Mouse (Mus musculus): ENCODE measurements around the gene Pax3.

GRCm38 (mm10) chr1:78171671-78172070 lies 25.3 kb downstream of the Pax3 start:
- no peak for TF ChIP-seq TCF12 (IDR thresholded peaks at IDR 0.05; ENCODE audit: insufficient read depth, poor library complexity, severe bottlenecking)
- TF ChIP-seq POLR2A (IDR thresholded peaks at IDR 0.05; ENCODE audit: insufficient read length, low read depth), result no peak
- no peak for TF ChIP-seq MYOD1 (IDR thresholded peaks at IDR 0.05; ENCODE audit: control insufficient read depth in 1 of 3, insufficient read length in 2 of 3, low read depth in 2 of 3)
- no peak for TF ChIP-seq USF1 (IDR thresholded peaks at IDR 0.05; ENCODE audit: low read depth)
- TF ChIP-seq MYOG (IDR thresholded peaks at IDR 0.05; ENCODE audit: control insufficient read depth in 1 of 3, insufficient read depth in 1 of 3, insufficient read length in 2 of 3, low read depth in 2 of 3), result no peak
- TF ChIP-seq TCF3 (IDR thresholded peaks at IDR 0.05; ENCODE audit: insufficient read length, low read depth), result no peak
- TF ChIP-seq E2F4 (IDR thresholded peaks at IDR 0.05; ENCODE audit: insufficient read depth), result no peak
- no peak for TF ChIP-seq MAX (IDR thresholded peaks at IDR 0.05; ENCODE audit: low read depth)
- TF ChIP-seq POLR2AphosphoS2 (IDR thresholded peaks at IDR 0.05; ENCODE audit: insufficient read length, low read depth), result no peak
